Mouse (Mus musculus): Measurements from ENCODE around the gene Lactb. TPM values are rescaled to one million over a fixed set of nuclear protein-coding genes. Genes with fewer than 3 reads are reported as not detected.

Gene Lactb
- 8.5 TPM in 2 replicates for polyA plus RNA-seq (2012; ENCODE audit: insufficient read depth, low replicate concordance)

GRCm38 (mm10) chr9:66975239-66975645 is at the start of gene Lactb:
Lactb (minus strand) TSS chr9:66975484.
- peak within 1 kb of the TSS; percentile 95 for H3K4me3 ChIP-seq (replicated peaks)
- no peaks in the 10 kb centered on the region for H3K27me3 ChIP-seq (replicated peaks)
- H3K4me1 ChIP-seq = peaks cover 47% of the 10 kb centered on the region
- H3K9me3 ChIP-seq = no peaks in the 10 kb centered on the region
- no peak for TF ChIP-seq GATA1 (IDR thresholded peaks at IDR 0.05; ENCODE audit: borderline replicate concordance, low read length)
- TF ChIP-seq FLI1 (IDR thresholded peaks at IDR 0.05; ENCODE audit: low read length) = no peak
- peaks cover 29% of the 10 kb centered on the region for H3K36me3 ChIP-seq (replicated peaks; ENCODE audit: low read length)

- TF ChIP-seq GATA1 (IDR thresholded peaks at IDR 0.05; ENCODE audit: borderline replicate concordance, low read length) (no peak), FLI1 (IDR thresholded peaks at IDR 0.05; ENCODE audit: low read length) (no peak)
- H3K4me1 ChIP-seq = peaks cover 95% of the 10 kb centered on the region
- peaks cover 97% of the 10 kb centered on the region for H3K36me3 ChIP-seq (replicated peaks; ENCODE audit: low read length)
- no peaks in the 10 kb centered on the region for H3K9me3 ChIP-seq
- no peak overlapping the region for H3K4me3 ChIP-seq (replicated peaks)
- H3K27me3 ChIP-seq (replicated peaks) = no peaks in the 10 kb centered on the region
These were observed 48.1 kb upstream of the Lactb start for GRCm38 (mm10) chr9:67023371-67023770.

DNA sequence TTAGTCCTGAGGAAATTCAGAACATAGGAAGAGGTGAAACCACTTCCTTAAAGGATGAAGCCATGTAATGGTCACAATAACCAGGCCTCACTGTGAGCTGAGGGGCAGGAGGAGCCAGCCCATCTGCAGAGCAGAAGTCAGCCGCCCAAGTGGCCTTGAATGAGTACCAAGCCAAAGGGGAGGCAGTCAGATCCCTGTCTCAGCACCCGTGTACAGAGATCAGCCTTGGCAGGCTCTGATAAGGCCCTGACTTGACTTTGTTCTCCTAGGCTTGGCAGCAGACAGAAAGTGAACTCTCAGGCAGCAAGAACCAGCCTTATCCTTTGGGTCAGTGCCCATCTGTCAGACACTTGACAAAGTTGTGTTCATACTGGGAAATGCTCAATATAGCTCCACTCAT is 44.8 kb upstream of the Lactb start:
- H3K36me3 ChIP-seq (replicated peaks; ENCODE audit: low read length) = peaks cover 78% of the 10 kb centered on the region
- H3K27me3 ChIP-seq (replicated peaks) = no peaks in the 10 kb centered on the region
- no peak for TF ChIP-seq GATA1 (IDR thresholded peaks at IDR 0.05; ENCODE audit: borderline replicate concordance, low read length)
- no peak for TF ChIP-seq FLI1 (IDR thresholded peaks at IDR 0.05; ENCODE audit: low read length)
- H3K4me3 ChIP-seq (replicated peaks) = peak overlapping the region; percentile 19
- no peaks in the 10 kb centered on the region for H3K9me3 ChIP-seq
- peaks cover 94% of the 10 kb centered on the region for H3K4me1 ChIP-seq

GRCm38 (mm10) chr9:67013501-67013900 is 38.2 kb upstream of the Lactb start:
- no peaks in the 10 kb centered on the region for H3K9me3 ChIP-seq
- H3K4me1 ChIP-seq = peaks cover 89% of the 10 kb centered on the region
- H3K4me3 ChIP-seq (replicated peaks) = no peak overlapping the region
- H3K27me3 ChIP-seq (replicated peaks) = no peaks in the 10 kb centered on the region
- TF ChIP-seq GATA1 (IDR thresholded peaks at IDR 0.05; ENCODE audit: borderline replicate concordance, low read length) = peak; percentile 94; the same call in 2 of the 3 replicates
- no peak for TF ChIP-seq FLI1 (IDR thresholded peaks at IDR 0.05; ENCODE audit: low read length)
- peaks cover 32% of the 10 kb centered on the region for H3K36me3 ChIP-seq (replicated peaks; ENCODE audit: low read length)

DNA sequence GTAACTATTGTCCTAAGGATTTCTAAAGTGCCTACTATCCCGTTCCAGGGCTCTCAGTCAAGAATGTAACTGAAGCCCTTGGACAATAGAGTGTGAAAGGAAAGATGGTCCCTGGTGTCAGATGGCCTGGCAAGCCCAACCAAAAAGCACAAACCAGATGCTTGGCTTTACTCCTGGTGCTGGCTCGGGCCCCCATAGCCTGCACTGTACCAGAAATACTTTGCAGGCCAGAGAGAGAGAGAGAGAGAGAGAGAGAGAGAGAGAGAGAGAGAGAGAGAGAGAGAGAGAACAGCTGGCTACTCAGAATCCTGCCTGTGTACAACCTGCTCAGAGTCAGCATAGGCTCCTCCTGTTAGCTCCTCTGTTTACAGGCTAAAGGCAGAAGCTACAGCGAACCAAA is 37.2 kb upstream of the Lactb start:
- Histone ChIP-seq H3K27me3 (replicated peaks) (no peaks in the 10 kb centered on the region), H3K9me3 (no peaks in the 10 kb centered on the region), H3K36me3 (replicated peaks; ENCODE audit: low read length) (peaks cover 27% of the 10 kb centered on the region), H3K4me3 (replicated peaks) (no peak overlapping the region), H3K4me1 (peaks cover 89% of the 10 kb centered on the region)
- TF ChIP-seq FLI1 (IDR thresholded peaks at IDR 0.05; ENCODE audit: low read length) = no peak
- no peak for TF ChIP-seq GATA1 (IDR thresholded peaks at IDR 0.05; ENCODE audit: borderline replicate concordance, low read length)

DNA sequence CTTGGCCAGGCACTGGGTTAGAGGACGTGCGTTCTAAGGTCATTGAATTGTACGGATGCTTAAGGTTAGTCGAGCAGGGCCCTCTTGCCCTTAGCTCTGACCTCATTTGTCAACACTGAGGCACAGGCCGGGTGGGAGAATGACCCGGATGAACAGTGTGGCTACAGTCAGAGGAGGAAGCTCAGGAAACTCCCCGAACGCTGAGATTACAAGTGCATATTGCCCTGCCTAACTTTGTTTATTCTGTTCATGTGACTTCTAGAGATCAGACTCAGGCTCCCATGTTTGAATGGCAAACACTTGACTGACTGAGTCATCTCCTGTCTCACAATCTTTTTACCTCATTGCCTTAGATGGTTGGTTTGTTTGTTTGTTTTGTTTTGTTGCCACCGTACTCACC is 36.2 kb upstream of the Lactb start:
- H3K4me3 ChIP-seq (replicated peaks) = no peak overlapping the region
- H3K9me3 ChIP-seq = no peaks in the 10 kb centered on the region
- peaks cover 93% of the 10 kb centered on the region for H3K4me1 ChIP-seq
- H3K27me3 ChIP-seq (replicated peaks) = no peaks in the 10 kb centered on the region
- H3K36me3 ChIP-seq (replicated peaks; ENCODE audit: low read length) = peaks cover 27% of the 10 kb centered on the region
- TF ChIP-seq GATA1 (IDR thresholded peaks at IDR 0.05; ENCODE audit: borderline replicate concordance, low read length) (no peak), FLI1 (IDR thresholded peaks at IDR 0.05; ENCODE audit: low read length) (no peak)

DNA sequence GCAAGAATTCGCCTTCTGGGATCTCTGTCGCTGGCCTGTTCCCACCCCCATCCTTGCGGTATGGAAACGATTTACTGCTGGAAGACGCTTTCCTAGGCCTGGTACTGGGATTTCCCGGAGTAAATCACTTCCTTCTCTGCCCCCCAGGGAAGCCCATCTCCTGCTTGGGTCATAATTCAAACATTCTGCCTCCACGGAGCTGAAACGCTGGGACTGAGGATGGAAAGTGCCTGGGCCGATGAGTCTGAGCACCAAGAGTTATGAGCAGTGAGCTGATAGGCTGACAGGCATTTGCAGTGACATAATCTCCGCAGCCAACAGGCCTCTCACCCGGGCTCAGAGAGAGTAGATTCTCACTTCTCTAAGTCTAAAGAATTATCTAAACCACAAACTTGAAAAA is 33.5 kb upstream of the Lactb start:
- Histone ChIP-seq H3K36me3 (replicated peaks; ENCODE audit: low read length) (peaks cover 21% of the 10 kb centered on the region), H3K9me3 (no peaks in the 10 kb centered on the region), H3K27me3 (replicated peaks) (no peaks in the 10 kb centered on the region), H3K4me3 (replicated peaks) (no peak overlapping the region), H3K4me1 (peaks cover 92% of the 10 kb centered on the region)
- TF ChIP-seq GATA1 (IDR thresholded peaks at IDR 0.05; ENCODE audit: borderline replicate concordance, low read length) (no peak), FLI1 (IDR thresholded peaks at IDR 0.05; ENCODE audit: low read length) (no peak)

DNA sequence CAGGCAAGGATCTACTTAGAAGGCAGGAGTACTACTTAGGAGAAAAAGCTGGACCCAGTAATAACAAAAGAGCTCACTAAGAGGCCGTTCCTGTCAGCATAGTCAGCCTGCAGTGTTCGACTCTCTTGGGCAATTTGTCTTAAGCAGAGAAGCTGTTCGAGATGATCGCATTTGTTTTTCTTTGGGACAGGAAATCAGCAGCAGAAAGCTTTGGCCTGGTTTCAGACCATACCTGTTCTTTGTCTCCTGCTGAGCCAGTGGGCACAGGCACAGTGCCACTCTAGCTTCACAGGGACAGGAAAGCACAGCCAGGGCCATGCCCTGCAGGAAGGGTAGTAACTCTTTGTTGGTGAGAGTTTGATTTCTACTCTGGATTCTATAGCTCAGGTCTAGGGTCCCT is 31.1 kb upstream of the Lactb start:
- peaks cover 86% of the 10 kb centered on the region for H3K4me1 ChIP-seq
- no peaks in the 10 kb centered on the region for H3K27me3 ChIP-seq (replicated peaks)
- H3K9me3 ChIP-seq = no peaks in the 10 kb centered on the region
- peaks cover 14% of the 10 kb centered on the region for H3K36me3 ChIP-seq (replicated peaks; ENCODE audit: low read length)
- TF ChIP-seq GATA1 (IDR thresholded peaks at IDR 0.05; ENCODE audit: borderline replicate concordance, low read length) (no peak), FLI1 (IDR thresholded peaks at IDR 0.05; ENCODE audit: low read length) (no peak)
- H3K4me3 ChIP-seq (replicated peaks) = no peak overlapping the region

GRCm38 (mm10) chr9:67005161-67005742 is 30.0 kb upstream of the Lactb start:
- H3K9me3 ChIP-seq = no peaks in the 10 kb centered on the region
- TF ChIP-seq GATA1 (IDR thresholded peaks at IDR 0.05; ENCODE audit: borderline replicate concordance, low read length) = no peak
- no peak for TF ChIP-seq FLI1 (IDR thresholded peaks at IDR 0.05; ENCODE audit: low read length)

DNA sequence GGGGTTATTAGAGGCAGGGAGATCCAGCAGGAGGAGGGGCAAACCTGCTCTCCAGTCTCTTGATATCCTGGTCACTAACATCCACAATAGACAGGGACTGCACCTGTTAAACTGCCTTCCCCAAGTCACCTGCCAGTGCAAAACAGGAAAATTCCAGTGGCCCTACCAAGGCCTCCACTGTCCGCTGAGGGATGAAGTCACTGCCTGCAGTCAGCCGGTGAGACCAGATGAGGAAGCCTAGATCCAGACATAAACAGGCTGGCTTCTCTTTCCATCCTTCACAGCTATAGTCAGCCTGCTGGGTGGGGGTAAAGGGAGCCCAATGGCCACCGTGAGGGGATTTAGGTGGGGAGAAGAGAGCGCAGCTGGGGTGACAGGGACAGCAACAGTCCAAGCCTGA is 28.4 kb upstream of the Lactb start:
- peaks cover 71% of the 10 kb centered on the region for H3K4me1 ChIP-seq
- H3K9me3 ChIP-seq = no peaks in the 10 kb centered on the region
- TF ChIP-seq FLI1 (IDR thresholded peaks at IDR 0.05; ENCODE audit: low read length) = no peak
- no peak for TF ChIP-seq GATA1 (IDR thresholded peaks at IDR 0.05; ENCODE audit: borderline replicate concordance, low read length)
- H3K4me3 ChIP-seq (replicated peaks) = no peak overlapping the region
- H3K27me3 ChIP-seq (replicated peaks) = no peaks in the 10 kb centered on the region
- H3K36me3 ChIP-seq (replicated peaks; ENCODE audit: low read length) = peaks cover 5% of the 10 kb centered on the region

More at GRCm38 (mm10) chr9:67005161-67005742, 30.0 kb upstream of the Lactb start:
- H3K4me1 ChIP-seq = peaks cover 83% of the 10 kb centered on the region
- H3K36me3 ChIP-seq (replicated peaks; ENCODE audit: low read length) = peaks cover 9% of the 10 kb centered on the region
- H3K27me3 ChIP-seq (replicated peaks) = no peaks in the 10 kb centered on the region
- H3K4me3 ChIP-seq (replicated peaks) = no peak overlapping the region
